Mouse (Mus musculus): ENCODE results near the gene Enho. TPM values are rescaled to one million over a fixed set of nuclear protein-coding genes. Genes with fewer than 3 reads are reported as not detected.
A peak's percentile ranks its signal among the peaks of the same experiment; 100 is the strongest.
"Not testable (repeated sequence)": the region's sequence is repeated elsewhere in the genome, so short reads cannot be mapped to it uniquely, and the experiment has no call there.

The Enho gene
- polyA plus RNA-seq (2016; fragmentation: Nextera tagmentation; extraction: Ambion mirVana) = 19.7 and 21.3 TPM in 2 replicates

DNA sequence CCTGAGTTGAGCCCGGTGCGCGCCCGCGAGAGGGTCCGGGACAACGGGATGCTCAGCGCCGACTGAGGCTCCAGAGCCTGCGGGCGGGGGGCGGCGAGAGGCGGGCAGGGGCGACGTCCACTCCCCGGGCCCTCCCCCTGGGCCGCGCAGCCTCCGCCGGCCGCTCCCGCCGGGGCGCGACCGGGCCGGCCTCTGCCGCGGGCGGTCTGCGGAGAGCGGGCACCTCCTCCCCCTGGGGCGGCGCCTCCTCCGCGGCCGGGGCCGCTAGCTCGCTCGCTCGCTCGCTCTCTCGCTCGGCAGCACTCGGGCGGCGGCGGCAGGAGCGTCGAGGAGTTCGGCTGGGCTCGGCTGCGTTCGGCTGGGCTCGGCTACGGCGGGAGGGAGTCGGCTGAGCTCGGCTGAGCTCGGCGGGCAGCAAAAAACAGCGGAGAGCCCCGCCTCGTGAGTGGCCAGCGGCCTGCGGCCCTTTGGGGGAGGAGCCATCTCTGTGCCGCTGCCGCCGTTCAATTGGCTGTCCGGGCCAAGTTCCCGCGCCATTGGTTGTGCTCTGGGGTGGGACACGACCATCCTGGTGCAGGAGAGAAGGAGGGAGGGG, at the start of gene Enho:
Gene Enho, minus strand, starts transcription at position 412 of the 595 bp plus-strand sequence.
- Histone ChIP-seq H3K27ac (peak within 1 kb of the TSS; percentile 96), H3K4me3 (peak within 1 kb of the TSS; percentile 81), H3K27me3 (ENCODE audit: poor library complexity, severe bottlenecking) (peaks cover 33% of the 10 kb centered on the region), H3K4me1 (peaks cover 53% of the 10 kb centered on the region), H3K9me3 (no peaks in the 10 kb centered on the region), H3K36me3 (replicated peaks) (peaks cover 19% of the 10 kb centered on the region)
- WGBS = under 1% methylated on average over 71 of the region's 74 CpGs
- DNase-seq (ENCODE audit: extremely low spot score, low spot score) = peak; percentile 96

DNA sequence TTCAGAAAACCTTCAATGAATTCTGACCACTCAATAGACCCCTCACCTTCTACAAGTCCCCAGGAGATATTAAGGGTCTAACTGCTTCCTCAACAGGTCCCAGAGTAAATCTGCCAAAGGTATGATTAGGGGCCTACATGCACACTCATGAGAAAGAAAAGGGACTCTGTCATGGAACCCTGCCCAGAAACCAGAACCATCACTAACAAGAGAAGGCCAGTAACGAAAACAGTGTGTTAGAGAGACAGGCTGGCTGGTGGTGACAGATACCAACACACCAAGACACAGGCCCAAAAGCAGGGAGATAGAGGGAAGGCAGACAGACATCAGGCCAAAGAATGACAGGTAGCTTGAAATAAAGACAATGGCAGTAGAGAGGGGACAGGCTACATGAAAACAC, 48.4 kb upstream of the Enho start:
- 68% methylated on average over 1 of the region's 1 CpGs for WGBS
- not testable (repeated sequence) for H3K9me3 ChIP-seq; H3K4me3 ChIP-seq; H3K27me3 ChIP-seq (ENCODE audit: poor library complexity, severe bottlenecking); H3K36me3 ChIP-seq (replicated peaks); DNase-seq (ENCODE audit: extremely low spot score, low spot score); H3K27ac ChIP-seq
- H3K4me1 ChIP-seq = peaks cover 59% of the 10 kb centered on the region

DNA sequence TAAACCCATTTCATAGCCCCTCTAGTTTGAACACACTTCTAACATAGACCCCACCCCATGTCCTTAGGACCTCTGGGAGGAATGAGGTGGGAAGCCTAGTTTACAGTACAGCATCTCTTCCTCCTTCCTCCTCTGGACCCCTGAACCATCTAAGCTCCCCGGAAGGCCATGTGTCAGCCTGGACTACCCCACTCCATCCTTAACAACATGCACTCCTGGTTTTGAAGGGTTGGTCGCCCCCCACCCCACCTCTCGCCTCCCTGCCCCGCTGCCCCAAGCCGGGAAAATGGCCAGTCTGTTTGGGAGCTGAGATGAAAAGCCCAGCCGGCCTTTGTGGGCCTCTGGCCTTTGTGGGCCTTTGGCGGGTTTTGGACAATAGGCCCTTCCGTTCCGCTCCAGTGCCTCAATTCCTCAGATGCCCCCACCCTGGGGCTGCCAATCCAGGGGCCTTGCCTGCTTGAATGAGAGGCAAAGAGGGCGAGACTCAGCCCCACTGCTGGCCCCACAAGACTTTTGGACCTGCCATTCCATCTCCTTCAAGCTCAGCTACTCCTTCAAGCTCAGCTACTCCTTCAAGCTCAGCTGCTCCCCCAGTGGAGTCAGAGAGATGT, 45.9 kb upstream of the Enho start:
- 10% methylated on average over 10 of the region's 10 CpGs for WGBS
- H3K4me3 ChIP-seq; H3K27me3 ChIP-seq (ENCODE audit: poor library complexity, severe bottlenecking); H3K9me3 ChIP-seq: not testable (repeated sequence)
- Histone ChIP-seq H3K36me3 (replicated peaks) (peaks cover 12% of the 10 kb centered on the region), H3K27ac (peak overlapping the region; percentile 79), H3K4me1 (peaks cover 72% of the 10 kb centered on the region)
- DNase-seq (ENCODE audit: extremely low spot score, low spot score) = peak; percentile 76

DNA sequence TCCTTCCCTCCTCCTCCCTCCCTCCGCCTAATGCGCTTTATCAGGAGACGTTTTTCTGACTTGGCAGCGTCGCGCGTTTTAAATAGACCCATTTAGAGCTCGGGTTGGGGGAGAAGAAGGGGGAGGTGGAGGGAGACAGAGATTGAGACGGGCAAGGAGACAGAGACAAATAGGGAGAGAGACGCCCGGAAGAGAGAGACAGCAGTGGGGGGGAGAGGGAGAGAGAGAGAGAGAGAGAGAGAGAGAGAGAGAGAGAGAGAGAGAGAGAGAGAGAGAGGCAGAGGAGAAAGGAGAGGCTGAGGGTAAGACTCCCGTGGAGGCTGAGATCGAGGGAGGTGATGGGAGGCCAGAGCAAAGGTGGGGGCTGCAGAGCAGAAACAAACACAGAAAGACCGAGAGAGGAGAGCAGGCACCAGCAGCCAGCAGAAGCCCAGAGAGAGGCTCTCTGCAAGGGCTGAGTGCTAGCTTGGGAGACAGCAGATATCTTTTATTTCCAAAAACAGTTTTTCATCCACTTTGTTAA, 44.9 kb upstream of the Enho start:
- DNase-seq (ENCODE audit: extremely low spot score, low spot score) = not testable (repeated sequence)

DNA sequence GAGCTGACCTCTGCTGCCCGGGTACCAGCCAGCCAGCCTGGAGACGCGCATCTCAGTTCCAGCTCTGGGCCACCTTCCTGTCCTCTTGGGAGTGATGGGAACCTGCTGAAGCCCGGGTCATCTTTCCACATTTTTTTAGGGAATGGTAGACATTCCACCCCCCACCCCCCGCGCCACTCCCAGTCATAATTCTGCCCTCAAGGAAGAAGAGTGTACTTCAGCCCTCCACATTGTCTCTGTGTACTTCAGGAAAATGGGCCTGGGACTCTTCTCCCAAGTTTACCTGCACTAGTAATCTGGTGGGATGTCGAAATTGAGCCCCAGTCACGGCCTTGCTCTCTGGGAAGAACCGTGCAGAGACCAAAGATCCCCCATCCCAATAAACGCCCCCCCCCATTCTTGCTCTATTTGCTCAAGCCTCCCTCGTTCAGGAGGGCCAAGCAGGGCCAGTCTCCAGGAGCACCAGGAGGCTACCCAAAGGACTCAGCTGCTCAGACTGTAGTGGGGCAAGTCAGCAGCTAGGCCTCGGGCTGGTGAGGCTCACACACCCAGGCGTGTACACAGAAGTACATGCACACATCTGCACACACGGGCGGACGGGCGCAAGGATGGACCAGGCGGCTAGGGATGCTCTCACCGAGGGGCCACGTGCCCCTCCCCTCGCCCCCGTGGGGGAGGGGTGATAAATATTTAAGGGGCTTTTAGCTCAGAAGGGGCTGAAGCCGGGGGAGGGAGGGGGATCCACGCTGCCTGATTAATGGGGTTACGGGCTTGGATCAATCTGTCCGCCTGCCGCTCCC, 44.2 kb upstream of the Enho start:
- Histone ChIP-seq H3K4me3 (peak overlapping the region; percentile 32; the same call in 1 of the 2 replicates), H3K27me3 (ENCODE audit: poor library complexity, severe bottlenecking) (peaks cover 13% of the 10 kb centered on the region), H3K36me3 (replicated peaks) (peaks cover 26% of the 10 kb centered on the region), H3K27ac (peak overlapping the region; percentile 85), H3K4me1 (peaks cover 82% of the 10 kb centered on the region)
- H3K9me3 ChIP-seq; DNase-seq (ENCODE audit: extremely low spot score, low spot score): not testable (repeated sequence)
- WGBS = under 1% methylated on average over 26 of the region's 27 CpGs

More for the DNA sequence above, 44.9 kb upstream of the Enho start:
- under 1% methylated on average over 10 of the region's 14 CpGs for WGBS
- Histone ChIP-seq H3K4me1 (peaks cover 80% of the 10 kb centered on the region), H3K27ac (peak overlapping the region; percentile 85), H3K36me3 (replicated peaks) (peaks cover 20% of the 10 kb centered on the region), H3K4me3 (peak overlapping the region; percentile 27; the same call in 1 of the 2 replicates)
- H3K9me3 ChIP-seq; H3K27me3 ChIP-seq (ENCODE audit: poor library complexity, severe bottlenecking): not testable (repeated sequence)

DNA sequence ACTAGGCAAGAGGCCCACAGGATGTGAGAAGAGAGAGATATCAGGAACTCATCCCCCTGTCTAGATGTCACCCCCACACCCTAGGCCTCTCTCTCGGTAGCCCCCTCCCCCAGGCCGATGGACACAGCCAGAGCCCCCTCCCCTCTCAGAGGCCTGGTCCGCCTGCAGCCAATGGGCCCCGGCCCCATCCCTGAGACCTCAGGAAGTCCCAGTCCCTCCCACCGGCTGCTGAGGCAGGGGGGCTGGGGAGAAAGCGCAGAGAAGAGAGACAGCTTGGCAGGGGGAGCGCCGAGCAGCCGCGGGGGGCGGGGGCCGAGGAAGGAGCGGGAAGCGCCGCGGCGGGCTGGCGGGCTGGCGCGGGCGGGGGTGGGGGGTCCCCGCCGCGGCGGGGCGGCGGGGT, 43.2 kb upstream of the Enho start:
- peak overlapping the region; percentile 42 for H3K4me3 ChIP-seq

DNA sequence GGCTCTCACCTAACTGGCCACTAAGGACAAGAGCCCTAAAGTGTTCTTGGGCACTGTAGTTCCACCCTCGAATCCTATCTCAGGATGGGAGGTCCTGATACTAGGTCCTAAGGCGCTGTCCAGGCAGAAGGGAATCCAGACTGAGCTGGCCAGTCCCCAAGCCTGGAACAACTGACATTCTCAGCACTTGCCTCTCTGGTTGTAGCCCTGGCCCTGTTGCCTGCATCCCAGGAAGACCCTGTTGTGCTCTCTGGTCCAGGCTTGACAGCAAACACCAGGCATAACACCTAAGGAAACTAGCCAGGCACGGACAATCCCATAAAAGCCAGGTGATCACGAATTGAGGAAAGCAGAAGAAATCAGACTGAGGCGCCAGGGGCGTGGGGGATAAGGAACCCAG, 42.7 kb upstream of the Enho start:
- Histone ChIP-seq H3K27me3 (ENCODE audit: poor library complexity, severe bottlenecking) (peaks cover 16% of the 10 kb centered on the region), H3K4me3 (peak overlapping the region; percentile 42; the same call in 1 of the 2 replicates), H3K4me1 (peaks cover 87% of the 10 kb centered on the region), H3K9me3 (no peaks in the 10 kb centered on the region), H3K36me3 (replicated peaks) (peaks cover 39% of the 10 kb centered on the region), H3K27ac (peak overlapping the region; percentile 70)
- DNase-seq (ENCODE audit: extremely low spot score, low spot score) = no peak
- 17% methylated on average over 6 of the region's 6 CpGs for WGBS

More for the DNA sequence above, 43.2 kb upstream of the Enho start:
- H3K9me3 ChIP-seq; DNase-seq (ENCODE audit: extremely low spot score, low spot score): not testable (repeated sequence)
- H3K36me3 ChIP-seq (replicated peaks) = peaks cover 37% of the 10 kb centered on the region
- peaks cover 14% of the 10 kb centered on the region for H3K27me3 ChIP-seq (ENCODE audit: poor library complexity, severe bottlenecking)
- H3K4me1 ChIP-seq = peaks cover 83% of the 10 kb centered on the region
- 0% methylated on average over 7 of the region's 27 CpGs for WGBS
- H3K27ac ChIP-seq = peak overlapping the region; percentile 78; the same call in 1 of the 2 replicates

DNA sequence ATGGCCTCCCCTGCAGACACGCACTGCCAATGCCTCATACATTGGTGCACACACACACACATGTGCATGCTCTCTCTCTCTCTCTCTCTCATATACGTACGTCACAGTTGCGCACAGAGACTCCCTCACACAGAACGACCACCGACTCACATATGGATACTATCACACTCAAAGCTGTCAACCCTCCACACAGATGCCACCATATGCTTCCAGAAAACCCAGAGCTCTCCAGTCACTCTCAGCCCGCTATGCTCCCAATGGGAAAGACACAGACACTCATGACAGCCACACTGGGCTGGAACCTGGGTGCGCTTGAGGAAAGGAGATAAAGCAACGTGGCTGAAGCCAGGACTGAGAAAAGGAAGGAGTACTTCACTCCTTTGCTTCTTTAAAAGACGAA, 41.8 kb upstream of the Enho start:
- no peak overlapping the region for H3K4me3 ChIP-seq
- peak overlapping the region; percentile 70; the same call in 1 of the 2 replicates for H3K27ac ChIP-seq
- H3K27me3 ChIP-seq (ENCODE audit: poor library complexity, severe bottlenecking) = peaks cover 24% of the 10 kb centered on the region
- no peak for DNase-seq (ENCODE audit: extremely low spot score, low spot score)
- 86% methylated on average over 10 of the region's 10 CpGs for WGBS
- H3K36me3 ChIP-seq (replicated peaks) = peaks cover 47% of the 10 kb centered on the region
- peaks cover 87% of the 10 kb centered on the region for H3K4me1 ChIP-seq
- no peaks in the 10 kb centered on the region for H3K9me3 ChIP-seq

DNA sequence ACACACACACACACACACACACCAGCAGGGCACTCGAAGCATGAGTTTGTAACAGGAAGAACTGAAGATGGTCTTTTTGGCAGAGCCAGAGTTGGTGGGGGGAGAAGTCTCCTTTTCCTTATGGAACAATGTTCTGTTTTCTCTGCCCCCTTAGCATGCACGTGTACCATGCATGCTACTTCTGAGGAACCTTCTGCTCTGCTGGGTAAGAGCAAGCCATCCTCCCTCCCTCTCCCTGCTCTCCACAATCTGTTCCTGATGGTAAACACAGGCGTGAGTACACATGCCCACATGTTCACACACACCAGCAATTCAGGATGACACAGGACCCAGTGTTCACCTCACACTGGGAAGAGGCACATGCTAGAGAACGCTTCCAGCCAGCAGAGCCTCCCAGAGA, 41.1 kb upstream of the Enho start:
- WGBS = 81% methylated on average over 4 of the region's 4 CpGs
- DNase-seq (ENCODE audit: extremely low spot score, low spot score) = no peak
- Histone ChIP-seq H3K9me3 (no peaks in the 10 kb centered on the region), H3K4me1 (peaks cover 87% of the 10 kb centered on the region), H3K36me3 (replicated peaks) (peaks cover 54% of the 10 kb centered on the region), H3K27me3 (ENCODE audit: poor library complexity, severe bottlenecking) (peaks cover 32% of the 10 kb centered on the region), H3K4me3 (no peak overlapping the region), H3K27ac (peak overlapping the region; percentile 12; the same call in 1 of the 2 replicates)

DNA sequence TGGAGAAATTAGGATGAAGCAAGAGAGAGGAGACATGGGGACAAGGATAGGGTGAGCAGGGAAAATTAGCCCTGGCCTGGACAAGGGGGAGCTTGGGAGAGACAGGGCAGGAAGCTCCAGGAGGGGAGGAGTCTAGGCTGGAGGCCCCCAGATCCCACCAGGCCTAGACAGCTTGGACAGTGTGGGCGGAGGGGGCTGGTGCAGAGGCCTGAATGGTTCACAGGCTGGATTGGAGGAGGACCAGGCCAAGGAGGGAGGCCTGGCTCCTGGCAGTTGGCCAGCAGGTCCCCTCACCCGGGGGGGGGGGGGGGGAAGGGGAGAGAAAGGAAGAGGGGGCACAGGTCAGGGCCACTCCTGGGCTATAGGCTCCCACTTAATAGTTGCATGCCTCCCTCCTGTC, 39.2 kb upstream of the Enho start:
- Histone ChIP-seq H3K27me3 (ENCODE audit: poor library complexity, severe bottlenecking) (peaks cover 44% of the 10 kb centered on the region), H3K9me3 (no peaks in the 10 kb centered on the region), H3K27ac (peak overlapping the region; percentile 76), H3K4me3 (no peak overlapping the region), H3K4me1 (peaks cover 92% of the 10 kb centered on the region), H3K36me3 (replicated peaks) (peaks cover 70% of the 10 kb centered on the region)
- WGBS = 90% methylated on average over 1 of the region's 2 CpGs
- no peak for DNase-seq (ENCODE audit: extremely low spot score, low spot score)

DNA sequence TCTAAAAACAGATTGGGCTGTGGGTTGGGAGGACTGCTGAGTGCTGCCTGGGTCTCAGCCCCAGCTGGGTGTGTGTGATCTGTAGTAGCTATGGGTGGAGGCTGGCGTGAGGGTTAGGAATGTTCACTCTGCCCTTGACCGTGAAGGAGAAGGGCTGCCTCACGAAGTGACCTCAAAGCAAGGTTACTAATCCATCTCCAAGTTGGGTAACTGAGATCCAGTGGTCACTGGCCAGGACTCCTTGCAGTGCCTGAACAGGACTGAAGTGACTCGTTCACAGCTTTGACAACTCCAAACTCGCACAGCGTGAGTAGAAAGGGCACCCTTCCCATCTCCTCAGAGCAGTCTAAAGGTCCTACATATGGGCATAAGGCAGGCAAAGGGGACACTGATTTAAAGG, 38.7 kb upstream of the Enho start:
- H3K36me3 ChIP-seq (replicated peaks) = peaks cover 74% of the 10 kb centered on the region
- DNase-seq (ENCODE audit: extremely low spot score, low spot score) = no peak
- no peak overlapping the region for H3K4me3 ChIP-seq
- WGBS = 83% methylated on average over 6 of the region's 6 CpGs
- H3K4me1 ChIP-seq = peaks cover 92% of the 10 kb centered on the region
- H3K9me3 ChIP-seq = no peaks in the 10 kb centered on the region
- H3K27ac ChIP-seq = peak overlapping the region; percentile 76
- H3K27me3 ChIP-seq (ENCODE audit: poor library complexity, severe bottlenecking) = peaks cover 48% of the 10 kb centered on the region

DNA sequence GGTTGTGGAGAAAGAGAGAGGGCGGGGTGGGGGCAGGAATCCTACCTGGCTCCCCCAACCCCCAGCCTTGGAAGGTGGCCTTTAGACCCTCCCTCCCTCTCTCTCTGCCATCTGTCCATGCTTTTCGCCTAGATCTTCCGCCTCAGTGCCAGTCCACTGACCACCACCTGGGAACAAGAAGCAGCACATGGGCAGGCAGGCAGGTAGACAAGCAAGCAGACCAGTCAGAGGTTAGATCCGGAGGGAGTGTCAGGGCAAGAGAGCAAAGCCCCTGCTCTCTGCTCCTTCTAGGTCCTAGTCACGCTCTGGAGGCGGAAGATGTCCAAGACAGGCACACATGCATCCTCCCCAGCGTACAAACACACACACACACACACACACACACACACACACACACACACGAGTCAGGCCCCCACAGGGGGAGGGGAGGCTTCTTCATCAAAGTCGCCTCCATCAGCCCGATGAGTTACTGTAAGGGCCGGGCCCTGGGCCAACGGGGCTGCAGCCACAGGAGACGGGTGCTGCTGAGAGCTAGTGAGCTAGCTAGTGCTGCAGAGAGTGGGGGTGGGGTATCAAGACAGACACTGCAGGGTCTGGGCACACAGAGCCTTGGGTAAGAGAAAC, 37.0 kb upstream of the Enho start:
- Histone ChIP-seq H3K27me3 (ENCODE audit: poor library complexity, severe bottlenecking) (peaks cover 56% of the 10 kb centered on the region), H3K4me3 (no peak overlapping the region; the same call in 1 of the 2 replicates), H3K27ac (peak overlapping the region; percentile 77), H3K36me3 (replicated peaks) (peaks cover 80% of the 10 kb centered on the region), H3K9me3 (no peaks in the 10 kb centered on the region), H3K4me1 (peaks cover 97% of the 10 kb centered on the region)
- DNase-seq (ENCODE audit: extremely low spot score, low spot score) = no peak
- WGBS = 50% methylated on average over 13 of the region's 13 CpGs

Data from forebrain, embryonic 10.5 days (tissue).